Comparison of ENCODE assay signal across 8 mouse cellular contexts in the genomic region with DNA sequence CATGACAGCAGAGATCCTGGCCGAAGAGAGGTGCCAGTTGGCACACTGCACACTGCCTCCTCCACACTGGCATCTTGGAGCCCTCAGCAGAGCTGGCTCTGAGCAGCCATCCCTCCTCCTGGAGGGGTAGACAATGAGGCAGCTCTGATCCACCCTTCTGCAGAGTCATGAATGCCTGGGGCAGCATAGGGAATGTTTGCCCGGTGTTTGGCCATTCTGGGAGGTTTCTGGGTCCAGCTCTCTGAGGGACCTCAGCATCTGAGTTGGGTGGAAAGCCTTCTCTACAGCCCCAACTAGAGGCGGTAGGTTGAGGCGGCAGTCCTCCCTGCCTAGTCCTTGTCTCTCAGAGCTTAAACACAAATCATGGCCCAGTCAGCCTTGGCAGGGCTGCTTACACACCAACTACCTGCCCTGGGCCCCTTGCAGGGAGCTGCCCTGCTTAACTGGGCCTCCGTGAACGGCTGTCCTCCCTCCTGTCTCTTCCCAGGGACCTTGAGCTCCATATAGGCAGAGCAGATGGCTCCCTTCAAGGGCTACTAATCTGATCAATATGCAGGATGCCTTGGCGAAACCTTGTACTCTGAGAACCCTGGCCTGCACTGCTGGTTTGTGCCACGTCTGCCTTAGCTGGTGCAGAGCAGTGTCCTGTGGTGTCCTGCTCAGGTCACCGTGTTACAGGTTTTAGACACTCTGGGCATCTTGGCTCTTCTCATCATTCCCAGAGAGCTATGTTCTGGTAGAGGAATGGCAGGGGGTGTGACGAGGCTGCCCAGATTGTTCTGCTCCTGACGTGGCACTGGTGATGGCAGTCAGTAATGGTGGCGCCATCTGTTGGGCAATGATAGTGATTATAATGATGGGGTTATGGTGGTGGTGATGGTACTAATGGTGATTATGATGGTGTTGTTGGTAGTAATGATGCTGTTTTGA. TPM values are rescaled to one million over a fixed set of nuclear protein-coding genes. Genes with fewer than 3 reads are reported as not detected.
DNase-seq lines count a peak whose midpoint lies in the region; ATAC-seq and TF ChIP-seq lines count a peak whose summit lies in the region.

No protein-coding gene starts in this region.

- no peaks in the 10 kb centered on the region for H3K4me1 ChIP-seq in heart, adult 2 months (ENCODE audit: control insufficient read depth, insufficient read depth, low read length)
- H3K4me1 ChIP-seq in heart, embryonic 12.5 days (replicated peaks): peaks cover 7% of the 10 kb centered on the region; the same call in 1 of the 2 replicates

- no peak overlapping the region for H3K9ac ChIP-seq in heart, adult 2 months (ENCODE audit: low read depth, low read length)
- no peak overlapping the region for H3K9ac ChIP-seq in heart, embryonic 12.5 days

- H3K27ac ChIP-seq in heart, adult 2 months: no peak overlapping the region
- no peak overlapping the region for H3K27ac ChIP-seq in heart, embryonic 12.5 days (ENCODE audit: poor library complexity, severe bottlenecking)

- H3K36me3 ChIP-seq in heart, adult 2 months (ENCODE audit: control insufficient read depth, insufficient read depth, low read length): no peaks in the 10 kb centered on the region
- H3K36me3 ChIP-seq in heart, embryonic 12.5 days: 0 out of 2 replicates have a peak, but pooled peaks cover 11% of the 10 kb centered on the region

- intact Hi-C loops in heart, adult 2 months (cut with DNase I): no loop called here
- intact Hi-C loops in left cerebral cortex, postnatal 36 days (cut with DNase I): loop anchor here (10.0 kb wide), 1 partner anchor 397 kb away; no protein-coding TSS in a partner anchor

- H3K9me3 ChIP-seq in heart, embryonic 12.5 days (replicated peaks): peaks cover 8% of the 10 kb centered on the region; the same call in 1 of the 2 replicates

- no peak for TF ChIP-seq POLR2A in heart, adult 2 months (IDR thresholded peaks at IDR 0.05; ENCODE audit: insufficient read depth, low read depth, low read length)

- WGBS in heart, adult 2 months: 82% methylated on average over 12 of the region's 12 CpGs
- 77% methylated on average over 12 of the region's 12 CpGs for WGBS in heart, embryonic 12.5 days

- H3K4me3 ChIP-seq in heart, adult 2 months: no peak overlapping the region
- no peak overlapping the region for H3K4me3 ChIP-seq in heart, embryonic 12.5 days

- no peak for DNase-seq in heart, adult 2 months
- peak; percentile 43 for DNase-seq in right cerebral cortex, adult 18-20 months
- DNase-seq in right cerebral cortex, postnatal 25 days: no peak
- DNase-seq in cerebellum, postnatal 10 days: peak; percentile 88 to 93
- DNase-seq in naive thymus-derived CD4-positive, alpha-beta T cell, adult 2 months (ENCODE audit: low read depth): peak; percentile 72
- DNase-seq in left cerebral cortex, postnatal 36 days (ENCODE audit: low spot score in 2 of 2): no peak
- DNase-seq in adrenal gland, adult 8-10 months: no peak

- peak; percentile 57 for TF ChIP-seq CTCF in heart, adult 2 months (IDR thresholded peaks at IDR 0.05)

- ATAC-seq in heart, embryonic 12.5 days (ENCODE audit: insufficient number of reproducible peaks, low FRiP score): no peak

- TF ChIP-seq EP300 in heart, adult 2 months (IDR thresholded peaks at IDR 0.05; ENCODE audit: insufficient read depth, low read depth, low read length): no peak

- no peak overlapping the region for H3K4me2 ChIP-seq in heart, embryonic 12.5 days

- no peaks in the 10 kb centered on the region for H3K27me3 ChIP-seq in heart, adult 2 months (ENCODE audit: control insufficient read depth, insufficient read depth, low read length)
- no peaks in the 10 kb centered on the region for H3K27me3 ChIP-seq in heart, embryonic 12.5 days (replicated peaks)

- no peaks in the 10 kb centered on the region for H3K79me2 ChIP-seq in heart, adult 2 months (replicated peaks; ENCODE audit: control insufficient read depth, insufficient read depth, low read length)

RNA-seq across cellular contexts. Expression of gene Fbxw11, which starts 50.3 kb away (rescaled TPM):
- 10 to 100 TPM; 47.8 to 58.7 TPM for total RNA-seq in heart, adult 2 months (2021)
- 27.3 and 53.7 TPM in 2 replicates for polyA plus RNA-seq in heart, adult 2 months (2012; rRNA removed)
- 76.0 and 79.2 TPM in 2 replicates for polyA plus RNA-seq in heart, embryonic 12.5 days (2016; fragmentation: Nextera tagmentation; extraction: Ambion mirVana)
- total RNA-seq in left cerebral cortex, postnatal 36 days (2021): 100 to 1,000 TPM; 119 to 124 TPM
- 100 to 1,000 TPM; 117 to 132 (median 119) TPM for total RNA-seq in adrenal gland, adult 8-10 months (2022)

RNA-seq across cellular contexts. Expression of gene Stk10, which starts 59.1 kb away (rescaled TPM):
- total RNA-seq in heart, adult 2 months (2021): 10 to 100 TPM in 1 of 2 experiments, 1 to 10 TPM in 1; 9.2 to 10.1 TPM
- polyA plus RNA-seq in heart, adult 2 months (2012; rRNA removed): 8.4 and 9.8 TPM in 2 replicates
- 2.9 and 3.2 TPM in 2 replicates for polyA plus RNA-seq in heart, embryonic 12.5 days (2016; fragmentation: Nextera tagmentation; extraction: Ambion mirVana)
- total RNA-seq in left cerebral cortex, postnatal 36 days (2021): 1 to 10 TPM; 6.7 to 8.7 TPM
- total RNA-seq in adrenal gland, adult 8-10 months (2022): 10 to 100 TPM in 2 of 4 experiments, 1 to 10 TPM in 2; 9.5 to 23.3 (median 14.9) TPM

Comparison
In these comparisons a context has a peak if more than half of its experiments do, and no peak if none do; other contexts are left out.
1. DNase-seq: peak in right cerebral cortex, adult 18-20 months (single experiment), cerebellum, postnatal 10 days (2 of 2) and naive thymus-derived CD4-positive, alpha-beta T cell, adult 2 months (single experiment); none in heart, adult 2 months (0 of 2), right cerebral cortex, postnatal 25 days (single experiment), left cerebral cortex, postnatal 36 days (0 of 2) and adrenal gland, adult 8-10 months (single experiment).